Mouse (Mus musculus) thymus, postnatal 36 days (tissue): ENCODE measurements around the gene Apc2.
"Not testable (repeated sequence)": the region's sequence is repeated elsewhere in the genome, so short reads cannot be mapped to it uniquely, and the experiment has no call there.

ENCODE experiments used
- DNase-seq, 2 experiments: peaks; one replicate each; pipeline ENCODE4 v3.0.0; 2022; ENCODE audit warnings: mixed read lengths in 2 of 2

Apc2 gene

GRCm38 (mm10) chr10:80295618-80296425, at the start of gene Apc2:
Gene Apc2, plus strand, starts transcription at chr10:80295977.
- DNase-seq: peak; percentile 62 to 67

GRCm38 (mm10) chr10:80247849-80248248, 47.9 kb upstream of the Apc2 start:
- no peak for DNase-seq

- not testable (repeated sequence) for DNase-seq
Measured at GRCm38 (mm10) chr10:80248437-80248836, 47.3 kb upstream of the Apc2 start.

GRCm38 (mm10) chr10:80248971-80249640, 46.7 kb upstream of the Apc2 start, which contains the start of gene Ndufs7:
Gene Ndufs7, plus strand, starts transcription at chr10:80249121.
- peak; percentile 93 to 94 for DNase-seq

- DNase-seq: no peak
Measured at GRCm38 (mm10) chr10:80250059-80250458, 45.7 kb upstream of the Apc2 start.

- DNase-seq: no peak
Measured at GRCm38 (mm10) chr10:80250573-80250972, 45.2 kb upstream of the Apc2 start.

- no peak for DNase-seq
Measured at GRCm38 (mm10) chr10:80252011-80252410, 43.8 kb upstream of the Apc2 start.

- no peak for DNase-seq
Measured at GRCm38 (mm10) chr10:80252493-80253274, 43.1 kb upstream of the Apc2 start.

- no peak for DNase-seq
Measured at GRCm38 (mm10) chr10:80253551-80253950, 42.2 kb upstream of the Apc2 start.

- DNase-seq: no peak
Measured at GRCm38 (mm10) chr10:80254331-80255297, 41.2 kb upstream of the Apc2 start.

- DNase-seq: no peak
Measured at GRCm38 (mm10) chr10:80255881-80256535, 39.8 kb upstream of the Apc2 start.

- no peak for DNase-seq
Measured at GRCm38 (mm10) chr10:80257936-80258335, 37.8 kb upstream of the Apc2 start.

- DNase-seq: no peak
Measured at GRCm38 (mm10) chr10:80258752-80259462, 36.9 kb upstream of the Apc2 start.

- no peak for DNase-seq
Measured at GRCm38 (mm10) chr10:80259463-80259805, 36.3 kb upstream of the Apc2 start.

- DNase-seq: no peak
Measured at GRCm38 (mm10) chr10:80259861-80260641, 35.7 kb upstream of the Apc2 start.

- DNase-seq: peak; percentile 90
Measured at GRCm38 (mm10) chr10:80260642-80261584, 34.9 kb upstream of the Apc2 start, which contains the start of the genes Gamt and Dazap1. Gene Gamt, minus strand, starts transcription at chr10:80261012. Gene Dazap1, plus strand, starts transcription at chr10:80261486.

- DNase-seq: peak; percentile 69 to 79
Measured at GRCm38 (mm10) chr10:80261585-80261968, 34.2 kb upstream of the Apc2 start.

GRCm38 (mm10) chr10:80262169-80262568, 33.6 kb upstream of the Apc2 start:
- DNase-seq: no peak
